Mouse (Mus musculus) midbrain, postnatal 0 days (tissue): ENCODE results near the gene Camk2b. TPM values are rescaled to one million over a fixed set of nuclear protein-coding genes. Genes with fewer than 3 reads are reported as not detected.
A peak's percentile ranks its signal among the peaks of the same experiment; 100 is the strongest.
"Not testable (repeated sequence)": the region's sequence is repeated elsewhere in the genome, so short reads cannot be mapped to it uniquely, and the experiment has no call there.

Experiments
- ATAC-seq: fragments of 200-750 bp; cut with Nextera tagmentation; 2 replicates; pipeline ENCODE4 v1.8.0; 2017; ENCODE audit warnings: moderate number of reproducible peaks, mild to moderate bottlenecking, moderate TSS enrichment, moderate library complexity; ENCODE audit not compliant: low FRiP score
- DNase-seq: peaks from one replicate; pipeline ENCODE4 v3.0.0-alpha.2; 2015; ENCODE audit warnings: low spot score
- H3K27ac ChIP-seq: fragments of 300-500 bp; sonication (generic); 2 replicates; pipeline ENCODE4 v1.5.1; 2014; ENCODE audit warnings: low read depth, mild to moderate bottlenecking, low read length, mixed read lengths
- H3K27me3 ChIP-seq: fragments of 300-500 bp; sonication (generic); 2 replicates; pipeline ENCODE4 v1.6.1; 2014; ENCODE audit warnings: low read length, control low read depth, mixed read lengths; ENCODE audit not compliant: insufficient read depth
- H3K36me3 ChIP-seq: fragments of 300-500 bp; sonication (generic); 2 replicates; pipeline ENCODE4 v1.6.1; 2014; ENCODE audit warnings: low read length, control low read depth, mixed read lengths; ENCODE audit not compliant: insufficient read depth
- H3K4me1 ChIP-seq: fragments of 300-500 bp; sonication (generic); 2 replicates; pipeline ENCODE4 v1.6.1; 2014; ENCODE audit warnings: mild to moderate bottlenecking, control low read depth, antibody characterized with exemption, low read length, mixed read lengths; ENCODE audit not compliant: insufficient read depth
- H3K4me2 ChIP-seq: fragments of 300-500 bp; sonication (generic); 2 replicates; pipeline ENCODE4 v1.6.1; 2014; ENCODE audit warnings: low read depth, mild to moderate bottlenecking, low read length, mixed read lengths; ENCODE audit not compliant: poor library complexity, severe bottlenecking
- H3K4me3 ChIP-seq: fragments of 300-500 bp; sonication (generic); 2 replicates; pipeline ENCODE4 v1.5.1; 2014; ENCODE audit warnings: low read depth, mild to moderate bottlenecking, low read length, moderate library complexity
- H3K9ac ChIP-seq: fragments of 300-500 bp; sonication (generic); replicated peaks from 2 replicates; pipeline ENCODE4 v1.6.1; 2014; ENCODE audit warnings: mild to moderate bottlenecking, low read length, moderate library complexity, mixed read lengths; ENCODE audit not compliant: poor library complexity, severe bottlenecking
- H3K9me3 ChIP-seq: fragments of 300-500 bp; sonication (generic); 2 replicates; pipeline ENCODE4 v1.6.1; 2016; ENCODE audit warnings: low read length, control low read depth
- CTCF ChIP-seq: IDR thresholded peaks from 2 replicates; pipeline ENCODE4 v1.5.1; 2016; ENCODE audit warnings: antibody characterized with exemption, mild to moderate bottlenecking
- WGBS: fragments of 180-500 bp; shearing (Covaris S2); extraction: QIAGEN DNeasy Blood & Tissue Kit; methylation state at CpG from one replicate; pipeline ENCODE4 v1.1.7; 2014; 5-methylcytosine and 5-hydroxymethylcytosine counted together
- polyA plus RNA-seq: library from polyadenylated mRNA; unstranded; fragments of >200 nt; fragmentation: Nextera tagmentation; extraction: Ambion mirVana; gene quantifications from 2 replicates; pipeline ENCODE4 v1.2.1, GENCODE M21; 2015
- total RNA-seq: library from RNA; depleted of rRNA; stranded (reverse); fragments of >200 nt; gene quantifications from 2 replicates; pipeline ENCODE4 v1.2.3, GENCODE M21; 2014

Gene Camk2b
- total and polyA plus RNA-seq, 2 experiments from 2014 or later: 208 to 225 TPM

- Histone ChIP-seq H3K4me3 (no peak overlapping the region), H3K9ac (no peak overlapping the region), H3K4me2 (no peak overlapping the region), H3K9me3 (no peaks in the 10 kb centered on the region), H3K27ac (no peak overlapping the region), H3K4me1 (no peaks in the 10 kb centered on the region), H3K36me3 (peaks cover 15% of the 10 kb centered on the region), H3K27me3 (no peaks in the 10 kb centered on the region)
- ATAC-seq: no peak
- peak; percentile 33 for DNase-seq
- no peak for TF ChIP-seq CTCF
- WGBS: 0% methylated on average over 3 of the region's 3 CpGs
Measured at GRCm38 (mm10) chr11:6016368-6016767, 49.8 kb downstream of the Camk2b start.

GRCm38 (mm10) chr11:6015011-6015431 is 51.1 kb downstream of the Camk2b start:
- Histone ChIP-seq H3K27ac (no peak overlapping the region), H3K27me3 (no peaks in the 10 kb centered on the region), H3K9me3 (no peaks in the 10 kb centered on the region), H3K36me3 (peaks cover 15% of the 10 kb centered on the region), H3K9ac (no peak overlapping the region), H3K4me3 (no peak overlapping the region), H3K4me2 (no peak overlapping the region), H3K4me1 (no peaks in the 10 kb centered on the region)
- peak; percentile 39 for DNase-seq
- TF ChIP-seq CTCF: no peak
- ATAC-seq: no peak
- WGBS: 78% methylated on average over 6 of the region's 6 CpGs

- Histone ChIP-seq H3K36me3 (peaks cover 15% of the 10 kb centered on the region), H3K4me2 (no peak overlapping the region), H3K9me3 (no peaks in the 10 kb centered on the region), H3K4me3 (no peak overlapping the region), H3K4me1 (no peaks in the 10 kb centered on the region), H3K9ac (no peak overlapping the region), H3K27me3 (no peaks in the 10 kb centered on the region), H3K27ac (no peak overlapping the region)
- TF ChIP-seq CTCF: peak; percentile 47
- 65% methylated on average over 2 of the region's 2 CpGs for WGBS
- DNase-seq (no peak), ATAC-seq (no peak)
Measured at GRCm38 (mm10) chr11:6013359-6013758, 52.8 kb downstream of the Camk2b start.

GRCm38 (mm10) chr11:6011879-6012278 is 54.3 kb downstream of the Camk2b start:
- peaks cover 13% of the 10 kb centered on the region for H3K36me3 ChIP-seq
- WGBS: 97% methylated on average over 3 of the region's 3 CpGs
- no peaks in the 10 kb centered on the region for H3K9me3 ChIP-seq
- no peak overlapping the region for H3K4me2 ChIP-seq
- H3K27ac ChIP-seq: no peak overlapping the region
- DNase-seq: no peak
- TF ChIP-seq CTCF: no peak
- ATAC-seq: no peak
- no peaks in the 10 kb centered on the region for H3K27me3 ChIP-seq
- no peaks in the 10 kb centered on the region for H3K4me1 ChIP-seq
- H3K4me3 ChIP-seq: no peak overlapping the region
- no peak overlapping the region for H3K9ac ChIP-seq

GRCm38 (mm10) chr11:6010751-6011482 is 55.2 kb downstream of the Camk2b start:
- not testable (repeated sequence) for H3K4me2 ChIP-seq, H3K9me3 ChIP-seq, H3K4me3 ChIP-seq, DNase-seq, H3K27ac ChIP-seq, ATAC-seq, H3K4me1 ChIP-seq, H3K9ac ChIP-seq, H3K27me3 ChIP-seq
- 86% methylated on average over 3 of the region's 18 CpGs for WGBS
- H3K36me3 ChIP-seq: peaks cover 12% of the 10 kb centered on the region; the same call in 1 of the 2 replicates

GRCm38 (mm10) chr11:6007779-6008128 is 58.4 kb downstream of the Camk2b start:
- 31% methylated on average over 9 of the region's 13 CpGs for WGBS
- not testable (repeated sequence) for DNase-seq, H3K4me1 ChIP-seq, H3K27ac ChIP-seq, H3K27me3 ChIP-seq, H3K9ac ChIP-seq, ATAC-seq, H3K9me3 ChIP-seq, H3K4me3 ChIP-seq, H3K36me3 ChIP-seq
- peak overlapping the region; percentile 22; the same call in 1 of the 2 replicates for H3K4me2 ChIP-seq

- WGBS: 6% methylated on average over 20 of the region's 49 CpGs
- H3K27ac ChIP-seq, H3K27me3 ChIP-seq, DNase-seq, H3K36me3 ChIP-seq, H3K4me1 ChIP-seq, H3K9ac ChIP-seq, H3K9me3 ChIP-seq, ATAC-seq: not testable (repeated sequence)
- H3K4me3 ChIP-seq: peak overlapping the region; percentile 25
- peak overlapping the region; percentile 42 for H3K4me2 ChIP-seq
Measured at GRCm38 (mm10) chr11:6007010-6007778, 59.0 kb downstream of the Camk2b start.

- not testable (repeated sequence) for H3K4me1 ChIP-seq, H3K36me3 ChIP-seq, H3K27me3 ChIP-seq, H3K27ac ChIP-seq, H3K9ac ChIP-seq, ATAC-seq, H3K9me3 ChIP-seq, DNase-seq
- peak overlapping the region; percentile 25; the same call in 1 of the 2 replicates for H3K4me3 ChIP-seq
- H3K4me2 ChIP-seq: peak overlapping the region; percentile 42
- WGBS: 9% methylated on average over 36 of the region's 44 CpGs
Measured at GRCm38 (mm10) chr11:6006351-6007009, 59.7 kb downstream of the Camk2b start.
